Comparison of ENCODE assay signal across 8 mouse cellular contexts in genomic region chr6:146339779-146340178, GRCm38 (mm10).
DNase-seq lines count a peak whose midpoint lies in the region; TF ChIP-seq lines count a peak whose summit lies in the region.

No protein-coding gene starts in this region.

- H3K4me3 ChIP-seq in layer of hippocampus, adult 2 months: no peak overlapping the region
- H3K4me3 ChIP-seq in MEL (ENCODE audit: control insufficient read depth in 1 of 2, insufficient read depth in 1 of 2, low read depth in 2 of 2, low read length in 2 of 2): no peak overlapping the region
- no peak overlapping the region for H3K4me3 ChIP-seq in liver, adult 2 months (ENCODE audit: insufficient read depth, low read depth, low read length)

- H3K9ac ChIP-seq in MEL (ENCODE audit: control insufficient read depth, low read depth, low read length, poor library complexity, severe bottlenecking): no peak overlapping the region
- H3K9ac ChIP-seq in liver, adult 2 months (ENCODE audit: low read depth, low read length): no peak overlapping the region

- intact Hi-C loops in gastrocnemius, postnatal 14 days (cut with DNase I; ENCODE audit: low total_unique reads): loop anchor here (10.0 kb wide), 1 partner anchor 515 kb away; no protein-coding TSS in a partner anchor

- peak; percentile 69 for TF ChIP-seq RAD21 in MEL (IDR thresholded peaks at IDR 0.05; ENCODE audit: low read depth, low read length)

- 49% methylated on average over 10 of the region's 10 CpGs for WGBS in liver, adult 2 months

- no peak overlapping the region for H3K27ac ChIP-seq in layer of hippocampus, adult 2 months
- H3K27ac ChIP-seq in MEL (ENCODE audit: control insufficient read depth, low read depth, low read length): no peak overlapping the region
- no peak overlapping the region for H3K27ac ChIP-seq in liver, adult 2 months (replicated peaks; ENCODE audit: insufficient read depth, low read depth, low read length)

- no peaks in the 10 kb centered on the region for H3K36me3 ChIP-seq in MEL (ENCODE audit: control insufficient read depth in 1 of 2, insufficient read depth in 2 of 2, low read length in 2 of 2)
- peaks cover 5% of the 10 kb centered on the region; the same call in 1 of the 2 replicates for H3K36me3 ChIP-seq in liver, adult 2 months (ENCODE audit: control insufficient read depth, insufficient read depth, low read length)

- H3K4me1 ChIP-seq in MEL (ENCODE audit: control insufficient read depth in 1 of 2, insufficient read depth in 2 of 2, low read length in 2 of 2): no peaks in the 10 kb centered on the region
- H3K4me1 ChIP-seq in liver, adult 2 months (ENCODE audit: control insufficient read depth, insufficient read depth, low read length): no peaks in the 10 kb centered on the region

- H3K79me2 ChIP-seq in MEL (ENCODE audit: control insufficient read depth, insufficient read depth, low read length, poor library complexity): no peaks in the 10 kb centered on the region
- no peaks in the 10 kb centered on the region for H3K79me2 ChIP-seq in liver, adult 2 months (ENCODE audit: control insufficient read depth, insufficient read depth, low read length)

- no peaks in the 10 kb centered on the region for H3K27me3 ChIP-seq in MEL (ENCODE audit: control insufficient read depth in 1 of 2, insufficient read depth in 2 of 2, low read length in 2 of 2)
- no peaks in the 10 kb centered on the region for H3K27me3 ChIP-seq in liver, adult 2 months (ENCODE audit: control insufficient read depth, insufficient read depth, low read length)

- peak; percentile 23 to 53 for DNase-seq in layer of hippocampus, adult 2 months (ENCODE audit: low spot score in 2 of 2)
- no peak for DNase-seq in layer of hippocampus, adult 9-11 months
- peak; percentile 80 for DNase-seq in MEL (ENCODE audit: low read depth, low spot score)
- DNase-seq in c-Kit-positive CD71-positive TER-119-negative erythroid progenitor cells, embryonic 14.5 days (ENCODE audit: low read depth): peak; percentile 38
- peak; percentile 69 for DNase-seq in gastrocnemius, postnatal 14 days
- DNase-seq in liver, adult 2 months (ENCODE audit: extremely low read depth, low read depth, low spot score): peak; percentile 57
- DNase-seq in retina, postnatal 7 days (ENCODE audit: low read depth, low spot score): peak; percentile 21
- DNase-seq in frontal cortex, postnatal 36 days (ENCODE audit: low spot score in 2 of 2): no peak

- H3K9me3 ChIP-seq in MEL (replicated peaks; ENCODE audit: insufficient read depth, low read length): no peaks in the 10 kb centered on the region

- no peak for TF ChIP-seq EP300 in MEL (IDR thresholded peaks at IDR 0.05; ENCODE audit: low read depth in 1 of 2, low read length in 2 of 2)

- TF ChIP-seq POLR2A in MEL (IDR thresholded peaks at IDR 0.05; ENCODE audit: control insufficient read depth in 1 of 2, insufficient read depth in 1 of 2, low read depth in 1 of 2, low read length in 2 of 2, poor library complexity in 1 of 2): no peak
- no peak for TF ChIP-seq POLR2A in liver, adult 2 months (IDR thresholded peaks at IDR 0.05; ENCODE audit: extremely low read depth, insufficient read depth, low read length)

- peak; percentile 80 for TF ChIP-seq CTCF in layer of hippocampus, adult 2 months (conservative IDR thresholded peaks at IDR 0.05)
- peak; percentile 83 to 93 (median 88) for TF ChIP-seq CTCF in MEL (IDR thresholded peaks at IDR 0.05 in 2 of 3, conservative IDR thresholded peaks at IDR 0.05 in 1 of 3; ENCODE audit: control insufficient read depth in 1 of 3, insufficient read depth in 1 of 3, low read depth in 2 of 3, low read length in 3 of 3, poor library complexity in 1 of 3, severe bottlenecking in 1 of 3)
- TF ChIP-seq CTCF in liver, adult 2 months (IDR thresholded peaks at IDR 0.05; ENCODE audit: low read depth, low read length): peak; percentile 93

TF ChIP-seq in MEL, 35 proteins besides CTCF, POLR2A, EP300 and RAD21:
- TF ChIP-seq TBP (IDR thresholded peaks at IDR 0.05; ENCODE audit: low read depth, low read length) (no peak), CHD1 (IDR thresholded peaks at IDR 0.05; ENCODE audit: low read depth, low read length) (no peak), USF2 (IDR thresholded peaks at IDR 0.05; ENCODE audit: borderline replicate concordance in 1 of 2, insufficient read depth in 1 of 2, low read depth in 1 of 2, low read length in 2 of 2) (no peak), MEF2A (IDR thresholded peaks at IDR 0.05; ENCODE audit: extremely low read depth, insufficient replicate concordance, low read depth, low read length, poor library complexity, severe bottlenecking) (no peak), GATA1 (IDR thresholded peaks at IDR 0.05; ENCODE audit: low read depth, low read length) (peak; percentile 13; the same call in 1 of the 2 replicates), RCOR1 (IDR thresholded peaks at IDR 0.05; ENCODE audit: low read depth, low read length) (no peak), ZC3H11A (IDR thresholded peaks at IDR 0.05; ENCODE audit: low read depth, low read length) (peak; percentile 33; the same call in 1 of the 2 replicates), MAFK (IDR thresholded peaks at IDR 0.05; ENCODE audit: borderline replicate concordance, low read depth, low read length) (no peak), E2F4 (IDR thresholded peaks at IDR 0.05; ENCODE audit: borderline replicate concordance, low read depth, low read length) (no peak), MYB (IDR thresholded peaks at IDR 0.05; ENCODE audit: low read depth, low read length) (no peak), CHD2 (IDR thresholded peaks at IDR 0.05; ENCODE audit: low read length) (no peak), SMC3 (IDR thresholded peaks at IDR 0.05; ENCODE audit: low read depth, low read length) (peak; percentile 80), ETS1 (IDR thresholded peaks at IDR 0.05; ENCODE audit: low read depth, low read length) (no peak), SIN3A (IDR thresholded peaks at IDR 0.05; ENCODE audit: low read length) (no peak)

Comparison
In these comparisons a context has a peak if more than half of its experiments do, and no peak if none do; other contexts are left out.
1. DNase-seq: peak in layer of hippocampus, adult 2 months (2 of 2), MEL (single experiment), c-Kit-positive CD71-positive TER-119-negative erythroid progenitor cells, embryonic 14.5 days (single experiment), gastrocnemius, postnatal 14 days (single experiment), liver, adult 2 months (single experiment) and retina, postnatal 7 days (single experiment); none in layer of hippocampus, adult 9-11 months (single experiment) and frontal cortex, postnatal 36 days (0 of 2).
2. Peak in every context shown above with its lines, with median percentiles within 50 percentile points of each other: CTCF ChIP-seq.